Mouse (Mus musculus) ES-E14 (cell line): Measurements from ENCODE around the gene Aimp1. TPM values are rescaled to one million over a fixed set of nuclear protein-coding genes. Genes with fewer than 3 reads are reported as not detected.

ENCODE experiments used
- DNase-seq: peaks from one replicate; pipeline ENCODE4 v3.0.0-alpha.2; 2013; ENCODE audit warnings: low read depth, low spot score
- H3K27ac ChIP-seq: 2 replicates; pipeline ENCODE4 v1.5.1; 2012; ENCODE audit warnings: low read depth, mild to moderate bottlenecking, low read length, moderate library complexity, mixed read lengths; ENCODE audit not compliant: poor library complexity, insufficient read depth, severe bottlenecking
- H3K36me3 ChIP-seq: 2 replicates; pipeline ENCODE4 v1.6.1; 2012; ENCODE audit warnings: mild to moderate bottlenecking, low read length, moderate library complexity, mixed read lengths; ENCODE audit not compliant: control insufficient read depth, poor library complexity, insufficient read depth, severe bottlenecking
- H3K4me1 ChIP-seq, 2 experiments: fragments of 150-350 bp in 1 of 2; sonication (generic) in 1 of 2; 2 replicates each; pipeline ENCODE4 v1.6.1; 2012; ENCODE audit warnings: low read length in 2 of 2, mild to moderate bottlenecking in 1 of 2, mixed read lengths in 1 of 2; ENCODE audit not compliant: control insufficient read depth in 2 of 2, insufficient read depth in 2 of 2, poor library complexity in 1 of 2
- H3K4me3 ChIP-seq, 2 experiments: fragments of 150-350 bp in 1 of 2; sonication (generic) in 1 of 2; 2 replicates each; pipeline ENCODE4 v1.5.1; 2012; ENCODE audit warnings: low read length in 2 of 2, low read depth in 1 of 2, mild to moderate bottlenecking in 1 of 2, mixed read lengths in 1 of 2; ENCODE audit not compliant: insufficient read depth in 1 of 2, poor library complexity in 1 of 2, severe bottlenecking in 1 of 2
- H3K9ac ChIP-seq: 2 replicates; pipeline ENCODE4 v1.6.1; 2012; ENCODE audit warnings: low read depth, mild to moderate bottlenecking, low read length, mixed read lengths; ENCODE audit not compliant: poor library complexity, insufficient read depth, severe bottlenecking
- H3K9me3 ChIP-seq: fragments of 150-350 bp; sonication (generic); 2 replicates; pipeline ENCODE4 v1.6.1; 2012; ENCODE audit warnings: low read depth, mild to moderate bottlenecking, low read length; ENCODE audit not compliant: control insufficient read depth, insufficient read depth
- CHD2 ChIP-seq: IDR thresholded peaks from 2 replicates; pipeline ENCODE4 v1.6.1; 2014; ENCODE audit warnings: mild to moderate bottlenecking, low read depth, low read length, inconsistent platforms
- HCFC1 ChIP-seq: IDR thresholded peaks from 2 replicates; pipeline ENCODE4 v1.6.1; 2012; ENCODE audit warnings: low read length, inconsistent platforms, borderline replicate concordance; ENCODE audit not compliant: insufficient read depth
- MAFK ChIP-seq: IDR thresholded peaks from 2 replicates; pipeline ENCODE4 v1.6.1; 2014; ENCODE audit warnings: mild to moderate bottlenecking, low read depth, low read length, inconsistent platforms; ENCODE audit not compliant: insufficient read depth
- ZC3H11A ChIP-seq: IDR thresholded peaks from 2 replicates; pipeline ENCODE4 v1.6.1; 2012; ENCODE audit warnings: low read depth, mild to moderate bottlenecking, inconsistent platforms, low read length, borderline replicate concordance
- ZNF384 ChIP-seq: IDR thresholded peaks from 2 replicates; pipeline ENCODE4 v1.6.1; 2012; ENCODE audit warnings: low read depth, low read length, inconsistent platforms
- in situ Hi-C, 2 experiments: fragments of 600-800 bp; cut with MboI; formaldehyde crosslinking; loops; one replicate each; pipeline ENCODE4 v1.15.1; 2025; ENCODE audit warnings: low sequenced_read_pairs in 2 of 2, inconsistent platforms in 1 of 2; ENCODE audit not compliant: unreplicated experiment in 2 of 2
- total RNA-seq: library from RNA; depleted of rRNA; stranded (reverse); fragments of 300-350 nt; gene quantifications from 2 replicates; pipeline ENCODE4 v1.2.3, GENCODE M21; 2012

The Aimp1 gene
- total RNA-seq, 1 experiment: 169 TPM

- no peak overlapping the region for H3K27ac ChIP-seq
- H3K9ac ChIP-seq: no peak overlapping the region
- no peak for DNase-seq
- no peak for TF ChIP-seq ZC3H11A
- no peak for TF ChIP-seq HCFC1
- TF ChIP-seq CHD2: no peak
- no peak for TF ChIP-seq MAFK
- TF ChIP-seq ZNF384: no peak
- no peaks in the 10 kb centered on the region for H3K4me1 ChIP-seq
- no peaks in the 10 kb centered on the region for H3K36me3 ChIP-seq
- no peaks in the 10 kb centered on the region for H3K9me3 ChIP-seq
- in situ Hi-C loops: no loop called here
- no peak overlapping the region for H3K4me3 ChIP-seq
Observed at GRCm38 (mm10) chr3:132704216-132704615, 20.0 kb upstream of the Aimp1 start.

DNA sequence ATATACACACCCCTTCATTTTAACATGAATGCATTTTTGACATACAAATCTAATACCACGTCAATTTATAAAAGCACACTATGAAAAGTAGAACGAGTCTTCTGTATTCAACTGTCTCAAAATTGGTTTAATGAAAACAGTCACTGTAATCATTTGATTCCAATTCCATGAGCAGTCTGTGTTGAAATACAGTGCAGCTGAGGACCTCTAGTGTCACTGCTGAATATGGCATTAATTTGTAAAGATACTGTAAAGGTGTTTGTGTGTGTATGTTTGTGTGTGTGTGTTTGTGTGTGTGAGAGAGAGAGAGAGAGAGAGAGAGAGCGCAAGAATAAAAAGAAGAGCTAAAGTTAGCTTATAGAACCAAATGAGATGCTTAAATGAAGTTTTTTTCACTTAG lies 17.2 kb upstream of the Aimp1 start:
- H3K9me3 ChIP-seq: no peaks in the 10 kb centered on the region

GRCm38 (mm10) chr3:132683447-132684230 lies 531 bp downstream of the Aimp1 start, which contains the start of gene Tbck:
TSS of gene Tbck (plus strand) at chr3:132684144.
- H3K36me3 ChIP-seq: no peaks in the 10 kb centered on the region
- no peaks in the 10 kb centered on the region for H3K9me3 ChIP-seq
- peak within 1 kb of the TSS; percentile 96; the same call in 1 of the 2 replicates for H3K27ac ChIP-seq
- TF ChIP-seq HCFC1 (peak; percentile 85), MAFK (no peak)
- in situ Hi-C loops: no loop called here
- peak within 1 kb of the TSS; percentile 99 for H3K9ac ChIP-seq
- DNase-seq: peak; percentile 84
- 0 out of 4 replicates have a peak, but pooled peaks cover 0 to 2% of the 10 kb centered on the region in 2 experiments for H3K4me1 ChIP-seq
- peak within 1 kb of the TSS; percentile 82 to 99 for H3K4me3 ChIP-seq

More for the DNA sequence above, 17.2 kb upstream of the Aimp1 start:
- no peaks in the 10 kb centered on the region for H3K4me1 ChIP-seq
- no peak for DNase-seq
- in situ Hi-C loops: no loop called here
- H3K36me3 ChIP-seq: no peaks in the 10 kb centered on the region
- no peak overlapping the region for H3K27ac ChIP-seq
- TF ChIP-seq ZNF384 (no peak), HCFC1 (no peak), CHD2 (no peak), MAFK (no peak), ZC3H11A (no peak)
- H3K4me3 ChIP-seq: no peak overlapping the region
- H3K9ac ChIP-seq: no peak overlapping the region

GRCm38 (mm10) chr3:132677494-132677893 lies 6.7 kb downstream of the Aimp1 start:
- H3K36me3 ChIP-seq: peaks cover 5% of the 10 kb centered on the region
- H3K4me1 ChIP-seq: no peaks in the 10 kb centered on the region
- no peak for DNase-seq
- no peak overlapping the region for H3K27ac ChIP-seq
- no peak overlapping the region for H3K4me3 ChIP-seq
- no peaks in the 10 kb centered on the region for H3K9me3 ChIP-seq
- H3K9ac ChIP-seq: no peak overlapping the region
- in situ Hi-C loops: no loop called here
- no peak for TF ChIP-seq CHD2
- no peak for TF ChIP-seq ZC3H11A
- no peak for TF ChIP-seq ZNF384
- no peak for TF ChIP-seq HCFC1

DNA sequence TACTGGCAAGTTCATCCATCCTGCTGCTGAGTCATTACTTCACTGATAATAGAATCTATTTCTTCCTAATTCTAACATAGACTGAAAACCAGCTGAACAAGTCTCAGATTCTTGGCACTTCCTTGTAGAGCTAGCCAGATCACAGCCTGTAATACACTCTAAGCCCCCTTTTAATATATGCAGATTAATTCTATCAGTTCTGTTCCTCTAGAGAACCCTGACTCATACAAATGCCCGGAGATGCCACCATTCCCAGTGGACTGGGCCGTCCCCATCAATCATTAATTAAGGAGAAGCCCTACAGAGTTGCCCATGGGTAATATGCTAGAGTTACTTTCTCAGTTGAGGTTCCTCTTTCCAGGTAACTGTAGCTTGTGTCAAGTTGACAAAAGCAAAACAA lies 28.2 kb downstream of the Aimp1 start:
- no peaks in the 10 kb centered on the region for H3K9me3 ChIP-seq
- H3K36me3 ChIP-seq: peaks cover 11% of the 10 kb centered on the region
- in situ Hi-C loops: no loop called here
- TF ChIP-seq ZNF384 (no peak), MAFK (no peak), HCFC1 (no peak), CHD2 (no peak), ZC3H11A (no peak)
- no peak overlapping the region for H3K9ac ChIP-seq
- no peaks in the 10 kb centered on the region for H3K4me1 ChIP-seq
- DNase-seq: no peak
- no peak overlapping the region for H3K27ac ChIP-seq
- H3K4me3 ChIP-seq: no peak overlapping the region
